Mouse (Mus musculus) 3134 (cell line): ENCODE measurements around the gene Aip.

Source experiments
- DNase-seq: peaks from one replicate; pipeline ENCODE4 v3.0.0-alpha.2; 2011; ENCODE audit warnings: low spot score; ENCODE audit not compliant: insufficient read length; ENCODE audit errors: extremely low read depth

The Aip gene

GRCm38 (mm10) chr19:4152445-4153231 lies 27.0 kb upstream of the Aip start:
- DNase-seq: no peak

GRCm38 (mm10) chr19:4151898-4152297 lies 26.2 kb upstream of the Aip start:
- DNase-seq: no peak

- DNase-seq: no peak
Observed at GRCm38 (mm10) chr19:4151488-4151860, 25.8 kb upstream of the Aip start.

GRCm38 (mm10) chr19:4150567-4151487 lies 25.2 kb upstream of the Aip start:
- DNase-seq: no peak

GRCm38 (mm10) chr19:4149764-4150461 lies 24.3 kb upstream of the Aip start:
- DNase-seq: no peak

GRCm38 (mm10) chr19:4149283-4149682 lies 23.6 kb upstream of the Aip start:
- no peak for DNase-seq

GRCm38 (mm10) chr19:4148819-4149218 lies 23.2 kb upstream of the Aip start:
- DNase-seq: no peak

- DNase-seq: peak; percentile 96
Observed at GRCm38 (mm10) chr19:4148491-4148806, 22.8 kb upstream of the Aip start, which contains the start of gene Coro1b. Gene Coro1b (plus strand): TSS chr19:4148619.

- no peak for DNase-seq
Observed at GRCm38 (mm10) chr19:4147782-4148490, 22.3 kb upstream of the Aip start.

GRCm38 (mm10) chr19:4147022-4147405 lies 21.4 kb upstream of the Aip start:
- no peak for DNase-seq

GRCm38 (mm10) chr19:4146366-4147021 lies 20.8 kb upstream of the Aip start:
- no peak for DNase-seq

- no peak for DNase-seq
Observed at GRCm38 (mm10) chr19:4145936-4146335, 20.3 kb upstream of the Aip start.

GRCm38 (mm10) chr19:4144550-4145498 lies 19.2 kb upstream of the Aip start:
- no peak for DNase-seq

- DNase-seq: no peak
Observed at GRCm38 (mm10) chr19:4143759-4144268, 18.2 kb upstream of the Aip start, which contains the start of gene Cabp4. Gene Cabp4 (minus strand): TSS chr19:4144033.

- DNase-seq: no peak
Observed at GRCm38 (mm10) chr19:4142416-4143173, 16.9 kb upstream of the Aip start.

GRCm38 (mm10) chr19:4140147-4140546 lies 14.5 kb upstream of the Aip start:
- DNase-seq: no peak

- DNase-seq: no peak
Observed at GRCm38 (mm10) chr19:4139446-4139845, 13.8 kb upstream of the Aip start, which contains the start of gene Gpr152. Gene Gpr152 (plus strand): TSS chr19:4139787.

GRCm38 (mm10) chr19:4137913-4138312 lies 12.3 kb upstream of the Aip start:
- DNase-seq: no peak
